In the genomic region with DNA sequence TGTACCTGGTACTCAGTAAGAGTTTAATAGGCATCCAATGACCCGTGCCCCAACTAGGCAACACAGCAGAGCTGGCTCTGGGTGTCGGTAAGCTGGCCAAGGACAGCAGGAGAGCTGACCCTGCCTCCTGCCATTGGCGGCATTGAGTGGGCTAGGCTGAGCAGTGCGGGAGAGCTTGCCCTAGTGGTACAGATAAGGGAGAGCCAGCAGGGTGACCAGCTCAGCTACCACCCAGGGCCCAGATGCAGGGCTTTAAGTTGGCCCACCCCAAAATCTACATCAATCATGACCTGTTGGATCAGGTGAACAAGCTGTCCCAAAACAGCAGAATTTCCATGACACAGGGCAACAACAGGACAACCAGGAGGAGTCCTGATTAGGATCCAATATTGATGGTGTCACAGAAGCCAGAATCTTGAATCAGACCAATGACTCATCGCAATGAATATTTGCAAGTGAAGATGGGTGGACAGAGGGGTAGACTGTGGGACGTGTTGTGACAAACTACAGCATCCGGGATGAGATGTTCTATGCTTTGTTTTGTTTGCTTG, we compare ENCODE assay signal across 13 mouse cellular contexts. TPM values are rescaled to one million over a fixed set of nuclear protein-coding genes. Genes with fewer than 3 reads are reported as not detected.
DNase-seq lines count a peak whose midpoint lies in the region; ATAC-seq and TF ChIP-seq lines count a peak whose summit lies in the region.
"Had no signal": no experiment of that assay in that cellular context is flagged by ENCODE, and none has a peak within 500 bp of the region (broad histone marks: within the 10 kb centered on the region; RNA-seq: fewer than 3 reads in every experiment).

No protein-coding gene starts in this region.

- H3K36me3 ChIP-seq in lung, postnatal 0 days (ENCODE audit: insufficient read depth, low read length) = no peaks in the 10 kb centered on the region
- H3K36me3 ChIP-seq in myocyte (ENCODE audit: control insufficient read depth, insufficient read depth) = no peaks in the 10 kb centered on the region
- H3K36me3 ChIP-seq in midbrain, embryonic 11.5 days (ENCODE audit: control insufficient read depth, insufficient read depth, low read length) = no peaks in the 10 kb centered on the region
- H3K36me3 ChIP-seq in forebrain, embryonic 14.5 days (ENCODE audit: control insufficient read depth, insufficient read depth, low read length) = no peaks in the 10 kb centered on the region

- peak; percentile 28 for ATAC-seq in lung, postnatal 0 days
- no peak for ATAC-seq in midbrain, embryonic 11.5 days (ENCODE audit: low FRiP score)
- ATAC-seq in forebrain, embryonic 14.5 days = no peak
- ATAC-seq: forebrain, postnatal 0 days; intestine, postnatal 0 days had no signal

- peak; percentile 65 for DNase-seq in gastrocnemius, adult 2 months
- DNase-seq in gastrocnemius, adult 8-10 months (ENCODE audit: low spot score in 2 of 2) = no peak
- peak; percentile 73 for DNase-seq in lung, postnatal 0 days (ENCODE audit: low spot score)
- no peak for DNase-seq in lung, postnatal 25 days (ENCODE audit: low spot score)
- peak; percentile 72 to 79 for DNase-seq in kidney, adult 8-10 months
- no peak for DNase-seq in midbrain, embryonic 11.5 days (ENCODE audit: low spot score, missing footprints)
- DNase-seq in forebrain, embryonic 14.5 days (ENCODE audit: low spot score) = no peak
- DNase-seq: cerebellum, postnatal 10 days; forebrain, postnatal 0 days had no signal

- TF ChIP-seq POLR2A in myocyte (IDR thresholded peaks at IDR 0.05; ENCODE audit: insufficient read length, low read depth) = no peak

- peaks cover 35% of the 10 kb centered on the region; the same call in 1 of the 2 replicates for H3K4me1 ChIP-seq in lung, postnatal 0 days (ENCODE audit: insufficient read depth, low read depth, low read length)
- peaks cover 6% of the 10 kb centered on the region for H3K4me1 ChIP-seq in midbrain, embryonic 11.5 days (ENCODE audit: control insufficient read depth, insufficient read depth, low read length)
- peaks cover 12% of the 10 kb centered on the region for H3K4me1 ChIP-seq in forebrain, embryonic 14.5 days (ENCODE audit: control insufficient read depth, insufficient read depth, low read length)

- H3K27me3 ChIP-seq in lung, postnatal 0 days (replicated peaks; ENCODE audit: insufficient read depth, low read length) = no peaks in the 10 kb centered on the region
- H3K27me3 ChIP-seq in myocyte (ENCODE audit: control insufficient read depth, insufficient read depth, insufficient read length) = no peaks in the 10 kb centered on the region
- peaks cover 10% of the 10 kb centered on the region; the same call in 1 of the 2 replicates for H3K27me3 ChIP-seq in midbrain, embryonic 11.5 days (ENCODE audit: control insufficient read depth, insufficient read depth, low read length)
- no peaks in the 10 kb centered on the region for H3K27me3 ChIP-seq in forebrain, embryonic 14.5 days (replicated peaks; ENCODE audit: control insufficient read depth, insufficient read depth, low read length)
- H3K27me3 ChIP-seq: embryonic facial prominence, embryonic 13.5 days had no signal

- intact Hi-C loops in gastrocnemius, adult 2 months (cut with DNase I) = no loop called here

- H3ac ChIP-seq in myocyte (ENCODE audit: control insufficient read depth, insufficient read length) = no peak overlapping the region

- H3K79me2 ChIP-seq in myocyte (ENCODE audit: control insufficient read depth, insufficient read depth) = peaks cover 8% of the 10 kb centered on the region

- no peak overlapping the region for H3K4me2 ChIP-seq in lung, postnatal 0 days (replicated peaks; ENCODE audit: low read depth, low read length)
- peak overlapping the region; percentile 12 for H3K4me2 ChIP-seq in myocyte (ENCODE audit: low read depth)
- no peak overlapping the region for H3K4me2 ChIP-seq in midbrain, embryonic 11.5 days
- H3K4me2 ChIP-seq in forebrain, embryonic 14.5 days (ENCODE audit: low read length) = no peak overlapping the region

- no peak for TF ChIP-seq CTCF in gastrocnemius, adult 2 months (IDR thresholded peaks at IDR 0.05)
- no peak for TF ChIP-seq CTCF in lung, postnatal 0 days (IDR thresholded peaks at IDR 0.05)

- WGBS in lung, postnatal 0 days = 59% methylated on average over 7 of the region's 7 CpGs
- WGBS in midbrain, embryonic 11.5 days = 76% methylated on average over 7 of the region's 7 CpGs
- WGBS in forebrain, embryonic 14.5 days = 81% methylated on average over 7 of the region's 7 CpGs

- peak; percentile 63; the same call in 1 of the 2 replicates for TF ChIP-seq EP300 in lung, postnatal 0 days (IDR thresholded peaks at IDR 0.05)

- no peak overlapping the region for H3K9ac ChIP-seq in lung, postnatal 0 days (replicated peaks; ENCODE audit: low read depth)
- no peak overlapping the region for H3K9ac ChIP-seq in midbrain, embryonic 11.5 days (ENCODE audit: low read length)
- no peak overlapping the region for H3K9ac ChIP-seq in forebrain, embryonic 14.5 days (ENCODE audit: low read length)
- H3K9ac ChIP-seq: embryonic facial prominence, embryonic 13.5 days; forebrain, postnatal 0 days had no signal

- H3K4me3 ChIP-seq in gastrocnemius, adult 2 months = no peak overlapping the region
- H3K4me3 ChIP-seq in lung, postnatal 0 days (ENCODE audit: low read depth, low read length) = no peak overlapping the region
- no peak overlapping the region for H3K4me3 ChIP-seq in myocyte
- no peak overlapping the region for H3K4me3 ChIP-seq in midbrain, embryonic 11.5 days (ENCODE audit: low read depth, low read length)
- no peak overlapping the region for H3K4me3 ChIP-seq in forebrain, embryonic 14.5 days (ENCODE audit: low read depth, low read length)
- H3K4me3 ChIP-seq: embryonic facial prominence, embryonic 13.5 days had no signal

- no peaks in the 10 kb centered on the region for H3K9me3 ChIP-seq in lung, postnatal 0 days (ENCODE audit: low read length)
- H3K9me3 ChIP-seq in midbrain, embryonic 11.5 days (ENCODE audit: control insufficient read depth, low read length) = no peaks in the 10 kb centered on the region
- no peaks in the 10 kb centered on the region for H3K9me3 ChIP-seq in forebrain, embryonic 14.5 days (replicated peaks; ENCODE audit: control insufficient read depth, low read length)
- H3K9me3 ChIP-seq: embryonic facial prominence, embryonic 13.5 days had no signal

- H3K27ac ChIP-seq in gastrocnemius, adult 2 months = peak overlapping the region; percentile 85
- peak overlapping the region; percentile 91 for H3K27ac ChIP-seq in lung, postnatal 0 days (ENCODE audit: low read length)
- no peak overlapping the region for H3K27ac ChIP-seq in midbrain, embryonic 11.5 days (ENCODE audit: low read depth, low read length)
- no peak overlapping the region for H3K27ac ChIP-seq in forebrain, embryonic 14.5 days (ENCODE audit: low read depth, low read length)

TF ChIP-seq in myocyte, 11 proteins besides CTCF, POLR2A, EP300 and RAD21:
- TF ChIP-seq MYOD1 (IDR thresholded peaks at IDR 0.05; ENCODE audit: control insufficient read depth in 1 of 3, insufficient read length in 2 of 3, low read depth in 2 of 3) (no peak), POLR2AphosphoS2 (IDR thresholded peaks at IDR 0.05; ENCODE audit: insufficient read length, low read depth) (no peak), TCF3 (IDR thresholded peaks at IDR 0.05; ENCODE audit: insufficient read length, low read depth) (no peak), MAX (IDR thresholded peaks at IDR 0.05; ENCODE audit: low read depth) (no peak), TCF12 (IDR thresholded peaks at IDR 0.05; ENCODE audit: insufficient read depth, poor library complexity, severe bottlenecking) (no peak)

RNA-seq across cellular contexts. Expression of a gene that starts 54.2 kb away (rescaled TPM):
- total RNA-seq in gastrocnemius, adult 2 months (2021) = 100 to 1,000 TPM; 294 to 305 TPM
- 100 to 1,000 TPM; 217 to 331 (median 279) TPM for total RNA-seq in gastrocnemius, adult 8-10 months (2022)
- 184 and 185 TPM in 2 replicates for polyA plus RNA-seq in lung, postnatal 0 days (2015; fragmentation: Nextera tagmentation; extraction: Ambion mirVana)
- 111 TPM for polyA plus RNA-seq in myocyte (2012; fragmentation: generic; extraction: Trizol)
- 6.9 and 9.3 TPM in 2 replicates for polyA plus RNA-seq in midbrain, embryonic 11.5 days (2014; fragmentation: Nextera tagmentation; extraction: Ambion mirVana)
- 7.7 and 9.4 TPM in 2 replicates for polyA plus RNA-seq in forebrain, embryonic 14.5 days (2014; fragmentation: Nextera tagmentation; extraction: Ambion mirVana)

RNA-seq across cellular contexts. Expression of a gene that starts 55.3 kb away (rescaled TPM):
- under 1 TPM in 1 of 2 experiments, not detected in 1; 0.08 TPM for total RNA-seq in gastrocnemius, adult 2 months (2021)
- not detected for total RNA-seq in gastrocnemius, adult 8-10 months (2022)
- 0.42 and 0.43 TPM in 2 replicates for polyA plus RNA-seq in lung, postnatal 0 days (2015; fragmentation: Nextera tagmentation; extraction: Ambion mirVana)
- not detected for polyA plus RNA-seq in myocyte (2012; fragmentation: generic; extraction: Trizol)
- 0.22 and 0.25 TPM in 2 replicates for polyA plus RNA-seq in midbrain, embryonic 11.5 days (2014; fragmentation: Nextera tagmentation; extraction: Ambion mirVana)
- 0.24 and 0.27 TPM in 2 replicates for polyA plus RNA-seq in forebrain, embryonic 14.5 days (2014; fragmentation: Nextera tagmentation; extraction: Ambion mirVana)
- total RNA-seq: forebrain, postnatal 0 days; left cerebral cortex, postnatal 36 days had no signal
- polyA plus RNA-seq: intestine, postnatal 0 days had no signal

Comparison
In these comparisons a context has a peak if more than half of its experiments do, and no peak if none do; other contexts are left out.
1. DNase-seq: peak in gastrocnemius, adult 2 months (single experiment), lung, postnatal 0 days (single experiment) and kidney, adult 8-10 months (2 of 2); none in gastrocnemius, adult 8-10 months (0 of 2), lung, postnatal 25 days (single experiment), midbrain, embryonic 11.5 days (single experiment) and forebrain, embryonic 14.5 days (single experiment).
2. H3K27ac ChIP-seq: peak in gastrocnemius, adult 2 months (single experiment) and lung, postnatal 0 days (single experiment); none in midbrain, embryonic 11.5 days (single experiment) and forebrain, embryonic 14.5 days (single experiment).
3. RNA of a gene that starts 54.2 kb away (polyA plus RNA-seq): 184 to 185 TPM in lung, postnatal 0 days and 111 TPM in myocyte (single experiment); 6.9 to 9.3 TPM in midbrain, embryonic 11.5 days and 7.7 to 9.4 TPM in forebrain, embryonic 14.5 days; every median in the first group is over 10 times any median in the second.